Mouse (Mus musculus): ENCODE data around the gene Fbxo42. TPM values are rescaled to one million over a fixed set of nuclear protein-coding genes. Genes with fewer than 3 reads are reported as not detected.

The Fbxo42 gene
- polyA plus RNA-seq, 1 experiment from 2014 or later = 25.5 TPM

- 67% methylated on average over 5 of the region's 5 CpGs for WGBS
- Histone ChIP-seq H3K4me2 (ENCODE audit: low read length) (no peak overlapping the region), H3K4me1 (ENCODE audit: control insufficient read depth, insufficient read depth, low read length) (peaks cover 34% of the 10 kb centered on the region), H3K36me3 (ENCODE audit: control insufficient read depth, insufficient read depth, low read length) (no peaks in the 10 kb centered on the region), H3K27me3 (ENCODE audit: control insufficient read depth, insufficient read depth, low read depth, low read length) (peaks cover 71% of the 10 kb centered on the region), H3K27ac (ENCODE audit: low read length) (no peak overlapping the region), H3K4me3 (ENCODE audit: low read depth, low read length) (no peak overlapping the region), H3K9me3 (replicated peaks; ENCODE audit: control insufficient read depth, low read length, poor library complexity, severe bottlenecking) (no peaks in the 10 kb centered on the region), H3K9ac (ENCODE audit: low read depth, low read length) (no peak overlapping the region)
- ATAC-seq = no peak
Observed at GRCm38 (mm10) chr4:141243636-141244035, 95.9 kb downstream of the Fbxo42 start.

GRCm38 (mm10) chr4:141244401-141244800 lies 96.7 kb downstream of the Fbxo42 start:
- no peaks in the 10 kb centered on the region for H3K36me3 ChIP-seq (ENCODE audit: control insufficient read depth, insufficient read depth, low read length)
- no peak overlapping the region for H3K4me2 ChIP-seq (ENCODE audit: low read length)
- H3K9me3 ChIP-seq (replicated peaks; ENCODE audit: control insufficient read depth, low read length, poor library complexity, severe bottlenecking) = no peaks in the 10 kb centered on the region
- peaks cover 71% of the 10 kb centered on the region for H3K27me3 ChIP-seq (ENCODE audit: control insufficient read depth, insufficient read depth, low read depth, low read length)
- 45% methylated on average over 5 of the region's 5 CpGs for WGBS
- H3K9ac ChIP-seq (ENCODE audit: low read depth, low read length) = peak overlapping the region; percentile 7; the same call in 1 of the 2 replicates
- peaks cover 28% of the 10 kb centered on the region for H3K4me1 ChIP-seq (ENCODE audit: control insufficient read depth, insufficient read depth, low read length)
- H3K27ac ChIP-seq (ENCODE audit: low read length) = peak overlapping the region; percentile 74
- no peak overlapping the region for H3K4me3 ChIP-seq (ENCODE audit: low read depth, low read length)
- ATAC-seq = 0 out of 2 replicates have a peak, but pooled peaks have one; percentile 3

- Histone ChIP-seq H3K27ac (ENCODE audit: low read length) (peak overlapping the region; percentile 74), H3K27me3 (ENCODE audit: control insufficient read depth, insufficient read depth, low read depth, low read length) (peaks cover 73% of the 10 kb centered on the region), H3K9ac (ENCODE audit: low read depth, low read length) (peak overlapping the region; percentile 7; the same call in 1 of the 2 replicates), H3K4me3 (ENCODE audit: low read depth, low read length) (no peak overlapping the region), H3K9me3 (replicated peaks; ENCODE audit: control insufficient read depth, low read length, poor library complexity, severe bottlenecking) (no peaks in the 10 kb centered on the region), H3K4me1 (ENCODE audit: control insufficient read depth, insufficient read depth, low read length) (peaks cover 23% of the 10 kb centered on the region), H3K36me3 (ENCODE audit: control insufficient read depth, insufficient read depth, low read length) (no peaks in the 10 kb centered on the region), H3K4me2 (ENCODE audit: low read length) (no peak overlapping the region)
- peak; percentile 76 for ATAC-seq
- 9% methylated on average over 9 of the region's 9 CpGs for WGBS
Observed at GRCm38 (mm10) chr4:141244931-141245425, 97.3 kb downstream of the Fbxo42 start.

GRCm38 (mm10) chr4:141246089-141246997 lies 98.6 kb downstream of the Fbxo42 start:
- Histone ChIP-seq H3K36me3 (ENCODE audit: control insufficient read depth, insufficient read depth, low read length) (no peaks in the 10 kb centered on the region), H3K4me1 (ENCODE audit: control insufficient read depth, insufficient read depth, low read length) (peaks cover 23% of the 10 kb centered on the region), H3K27me3 (ENCODE audit: control insufficient read depth, insufficient read depth, low read depth, low read length) (peaks cover 62% of the 10 kb centered on the region), H3K9ac (ENCODE audit: low read depth, low read length) (no peak overlapping the region), H3K9me3 (replicated peaks; ENCODE audit: control insufficient read depth, low read length, poor library complexity, severe bottlenecking) (no peaks in the 10 kb centered on the region), H3K27ac (ENCODE audit: low read length) (no peak overlapping the region), H3K4me3 (ENCODE audit: low read depth, low read length) (no peak overlapping the region), H3K4me2 (ENCODE audit: low read length) (no peak overlapping the region)
- WGBS = 23% methylated on average over 24 of the region's 24 CpGs
- ATAC-seq = no peak

- Histone ChIP-seq H3K4me1 (ENCODE audit: control insufficient read depth, insufficient read depth, low read length) (peaks cover 23% of the 10 kb centered on the region), H3K4me2 (ENCODE audit: low read length) (peak overlapping the region; percentile 58; the same call in 1 of the 2 replicates), H3K9me3 (replicated peaks; ENCODE audit: control insufficient read depth, low read length, poor library complexity, severe bottlenecking) (no peaks in the 10 kb centered on the region), H3K9ac (ENCODE audit: low read depth, low read length) (peak overlapping the region; percentile 3; the same call in 1 of the 2 replicates), H3K36me3 (ENCODE audit: control insufficient read depth, insufficient read depth, low read length) (no peaks in the 10 kb centered on the region), H3K4me3 (ENCODE audit: low read depth, low read length) (no peak overlapping the region), H3K27ac (ENCODE audit: low read length) (no peak overlapping the region), H3K27me3 (ENCODE audit: control insufficient read depth, insufficient read depth, low read depth, low read length) (peaks cover 58% of the 10 kb centered on the region)
- no peak for ATAC-seq
- 2% methylated on average over 17 of the region's 17 CpGs for WGBS
Observed at GRCm38 (mm10) chr4:141246998-141247350, 99.3 kb downstream of the Fbxo42 start.

GRCm38 (mm10) chr4:141247776-141248613 lies 100.3 kb downstream of the Fbxo42 start:
- WGBS = 1% methylated on average over 54 of the region's 60 CpGs
- no peaks in the 10 kb centered on the region for H3K9me3 ChIP-seq (replicated peaks; ENCODE audit: control insufficient read depth, low read length, poor library complexity, severe bottlenecking)
- H3K36me3 ChIP-seq (ENCODE audit: control insufficient read depth, insufficient read depth, low read length) = no peaks in the 10 kb centered on the region
- H3K4me2 ChIP-seq (ENCODE audit: low read length) = peak overlapping the region; percentile 58
- ATAC-seq = no peak
- H3K4me1 ChIP-seq (ENCODE audit: control insufficient read depth, insufficient read depth, low read length) = peaks cover 19% of the 10 kb centered on the region
- peak overlapping the region; percentile 39 for H3K9ac ChIP-seq (ENCODE audit: low read depth, low read length)
- peak overlapping the region; percentile 41 for H3K4me3 ChIP-seq (ENCODE audit: low read depth, low read length)
- no peak overlapping the region for H3K27ac ChIP-seq (ENCODE audit: low read length)
- H3K27me3 ChIP-seq (ENCODE audit: control insufficient read depth, insufficient read depth, low read depth, low read length) = peaks cover 48% of the 10 kb centered on the region

- 13% methylated on average over 11 of the region's 11 CpGs for WGBS
Observed at GRCm38 (mm10) chr4:141248614-141248978, 100.9 kb downstream of the Fbxo42 start.

GRCm38 (mm10) chr4:141249383-141249782 lies 101.7 kb downstream of the Fbxo42 start:
- WGBS = 80% methylated on average over 11 of the region's 11 CpGs

More at GRCm38 (mm10) chr4:141248614-141248978, 100.9 kb downstream of the Fbxo42 start:
- no peaks in the 10 kb centered on the region for H3K36me3 ChIP-seq (ENCODE audit: control insufficient read depth, insufficient read depth, low read length)
- H3K9ac ChIP-seq (ENCODE audit: low read depth, low read length) = no peak overlapping the region
- H3K4me3 ChIP-seq (ENCODE audit: low read depth, low read length) = no peak overlapping the region
- peaks cover 19% of the 10 kb centered on the region for H3K4me1 ChIP-seq (ENCODE audit: control insufficient read depth, insufficient read depth, low read length)
- no peak overlapping the region for H3K4me2 ChIP-seq (ENCODE audit: low read length)
- H3K27me3 ChIP-seq (ENCODE audit: control insufficient read depth, insufficient read depth, low read depth, low read length) = peaks cover 43% of the 10 kb centered on the region
- H3K9me3 ChIP-seq (replicated peaks; ENCODE audit: control insufficient read depth, low read length, poor library complexity, severe bottlenecking) = no peaks in the 10 kb centered on the region
- no peak overlapping the region for H3K27ac ChIP-seq (ENCODE audit: low read length)
- no peak for ATAC-seq

More at GRCm38 (mm10) chr4:141249383-141249782, 101.7 kb downstream of the Fbxo42 start:
- no peak overlapping the region for H3K4me2 ChIP-seq (ENCODE audit: low read length)
- H3K4me3 ChIP-seq (ENCODE audit: low read depth, low read length) = no peak overlapping the region
- H3K4me1 ChIP-seq (ENCODE audit: control insufficient read depth, insufficient read depth, low read length) = peaks cover 19% of the 10 kb centered on the region
- H3K9me3 ChIP-seq (replicated peaks; ENCODE audit: control insufficient read depth, low read length, poor library complexity, severe bottlenecking) = no peaks in the 10 kb centered on the region
- no peak overlapping the region for H3K27ac ChIP-seq (ENCODE audit: low read length)
- no peak for ATAC-seq
- H3K9ac ChIP-seq (ENCODE audit: low read depth, low read length) = no peak overlapping the region
- H3K27me3 ChIP-seq (ENCODE audit: control insufficient read depth, insufficient read depth, low read depth, low read length) = peaks cover 39% of the 10 kb centered on the region
- no peaks in the 10 kb centered on the region for H3K36me3 ChIP-seq (ENCODE audit: control insufficient read depth, insufficient read depth, low read length)
